Mouse (Mus musculus) macrophage (primary cell): Measurements from ENCODE around the gene Mthfd1l. TPM values are rescaled to one million over a fixed set of nuclear protein-coding genes. Genes with fewer than 3 reads are reported as not detected.
"Not testable (repeated sequence)": the region's sequence is repeated elsewhere in the genome, so short reads cannot be mapped to it uniquely, and the experiment has no call there.

ENCODE experiments used
- H3K27ac ChIP-seq: fragments of 350-480 bp; formaldehyde crosslinking; 2 replicates; pipeline ENCODE4 v1.9.0; 2021
- H3K36me3 ChIP-seq: fragments of 350-480 bp; formaldehyde crosslinking; 2 replicates; pipeline ENCODE4 v1.9.0; 2021; ENCODE audit errors: inconsistent target
- H3K4me3 ChIP-seq: fragments of 350-480 bp; formaldehyde crosslinking; 2 replicates; pipeline ENCODE4 v1.9.0; 2021; ENCODE audit errors: inconsistent target
- H3K79me2 ChIP-seq: fragments of 350-480 bp; formaldehyde crosslinking; 2 replicates; pipeline ENCODE4 v1.9.0; 2021; ENCODE audit errors: inconsistent target
- WGBS: methylation state at CpG from one replicate; pipeline ENCODE4 v1.1.7; 2026; ENCODE audit warnings: inconsistent platforms; ENCODE audit not compliant: missing documents; 5-methylcytosine and 5-hydroxymethylcytosine counted together
- polyA plus RNA-seq: library from polyadenylated mRNA; stranded (reverse); fragments of 250-400 nt; gene quantifications from 3 replicates; pipeline ENCODE4 v1.2.4, GENCODE M21; 2018; ENCODE audit warnings: inconsistent platforms

The Mthfd1l gene
- polyA plus RNA-seq, 1 experiment from 2014 or later: 2.9 TPM

DNA sequence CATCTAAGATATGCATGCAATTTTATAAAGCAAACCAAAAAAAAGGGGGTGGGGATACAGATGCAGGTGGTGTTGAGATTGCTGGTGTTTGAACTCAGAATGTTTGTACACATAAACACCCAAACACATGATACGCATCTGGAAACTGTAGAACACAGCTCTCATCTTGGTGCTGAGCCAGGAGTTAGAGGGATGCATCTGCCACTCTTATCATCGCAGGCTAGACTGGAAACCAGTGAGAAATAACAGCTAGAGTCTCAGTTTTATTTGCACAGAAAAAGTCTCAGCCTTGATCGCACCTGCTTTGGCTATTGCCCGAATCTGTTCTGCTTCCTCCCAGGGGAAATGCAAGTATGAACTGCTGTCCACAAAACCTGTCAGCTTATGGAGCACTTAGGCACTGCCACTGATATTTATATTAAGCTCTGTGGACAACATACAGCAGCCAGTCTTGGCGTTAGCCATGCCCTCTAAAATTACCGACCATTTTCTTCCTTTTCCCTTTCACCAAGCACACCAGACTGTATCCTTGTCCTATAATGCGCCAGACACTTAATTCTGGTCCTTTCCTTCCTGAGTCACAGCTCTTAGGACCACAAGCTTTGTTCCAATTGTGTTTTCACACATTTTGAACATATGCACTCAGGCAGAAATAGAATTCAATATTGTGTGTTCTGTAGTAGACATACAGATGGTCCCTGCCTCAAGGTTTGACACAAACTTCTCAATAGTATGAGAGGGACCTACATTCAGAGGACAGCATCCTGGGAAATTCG is 98.3 kb downstream of the Mthfd1l start:
- no peaks in the 10 kb centered on the region for H3K79me2 ChIP-seq
- no peak overlapping the region for H3K4me3 ChIP-seq
- H3K36me3 ChIP-seq: no peaks in the 10 kb centered on the region
- 89% methylated on average over 8 of the region's 8 CpGs for WGBS
- H3K27ac ChIP-seq: no peak overlapping the region

DNA sequence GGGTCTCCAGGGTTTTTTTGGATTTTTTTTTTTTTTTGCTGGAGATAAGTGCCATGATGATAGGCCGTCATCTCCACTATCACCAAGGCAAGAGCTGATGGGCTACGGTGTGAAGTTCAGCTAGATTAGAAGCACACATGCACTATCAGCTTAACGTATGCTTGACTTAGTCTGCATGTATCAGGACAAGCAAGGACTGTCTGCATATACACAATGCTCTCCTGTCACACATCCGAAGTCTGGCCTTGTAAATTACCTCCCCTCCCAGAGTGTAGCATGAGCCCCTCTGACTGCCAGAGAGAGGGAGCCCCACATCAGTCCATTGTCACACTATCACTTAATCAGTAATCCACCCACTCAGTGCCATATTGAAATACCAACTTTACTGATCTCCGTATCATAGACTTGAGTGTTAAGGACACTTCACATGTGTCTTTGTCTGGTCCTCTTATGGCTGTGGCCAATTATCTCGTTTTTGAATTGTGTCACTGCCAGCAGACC is 99.0 kb downstream of the Mthfd1l start:
- H3K79me2 ChIP-seq: no peaks in the 10 kb centered on the region
- H3K36me3 ChIP-seq: no peaks in the 10 kb centered on the region
- no peak overlapping the region for H3K4me3 ChIP-seq
- 89% methylated on average over 6 of the region's 6 CpGs for WGBS
- H3K27ac ChIP-seq: no peak overlapping the region

DNA sequence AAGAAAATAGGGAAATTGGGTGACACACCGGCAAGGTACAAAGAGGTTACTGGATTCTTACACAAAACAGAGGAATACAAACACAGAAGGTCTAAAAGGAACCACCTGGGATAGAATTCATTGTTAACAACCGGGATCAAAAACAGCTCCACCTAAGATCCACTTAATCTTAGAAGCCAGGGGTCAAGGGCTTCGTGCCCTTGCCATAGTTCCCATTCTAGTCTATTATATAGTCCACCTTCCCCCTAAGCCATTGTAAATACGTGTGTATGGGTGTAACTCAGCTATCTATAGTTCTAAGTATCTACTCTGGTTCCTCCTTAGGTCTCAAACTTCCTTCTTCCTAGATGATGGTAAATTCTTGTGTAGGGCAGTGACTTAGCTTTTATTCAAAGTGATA is 99.6 kb downstream of the Mthfd1l start:
- H3K27ac ChIP-seq, H3K79me2 ChIP-seq, H3K4me3 ChIP-seq, H3K36me3 ChIP-seq: not testable (repeated sequence)
- 73% methylated on average over 3 of the region's 4 CpGs for WGBS

DNA sequence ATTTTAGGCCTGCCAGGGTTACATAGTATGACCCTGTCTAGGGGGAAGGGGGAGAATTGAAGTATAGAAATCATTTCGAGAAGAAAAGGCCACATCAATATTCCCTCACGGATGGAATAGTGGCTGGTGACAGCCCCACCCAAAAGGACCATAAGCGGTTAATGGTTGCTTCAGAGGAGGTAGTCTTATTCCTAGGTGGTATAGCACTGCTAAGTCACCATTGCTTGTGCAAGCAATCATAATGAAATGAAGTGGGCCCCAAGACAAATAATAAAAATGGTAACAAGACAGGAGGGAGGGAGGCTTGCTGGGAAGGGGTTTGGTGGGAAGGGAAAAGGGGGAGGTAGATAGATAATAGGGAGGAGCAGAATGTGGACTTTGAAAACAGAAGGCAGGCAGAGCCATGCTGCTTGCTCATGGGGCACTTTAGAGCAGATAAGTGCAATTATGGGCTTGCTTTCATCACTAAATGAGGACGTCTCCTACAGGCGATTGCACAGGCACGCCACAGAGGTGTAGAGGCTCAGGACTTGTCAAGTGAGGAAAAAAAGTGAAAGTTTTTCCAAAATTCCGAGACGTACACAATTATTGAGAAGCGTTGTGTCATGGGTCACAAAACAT is 105.4 kb downstream of the Mthfd1l start:
- Histone ChIP-seq H3K4me3 (no peak overlapping the region), H3K27ac (peak overlapping the region; percentile 83; the same call in 1 of the 2 replicates), H3K36me3 (no peaks in the 10 kb centered on the region), H3K79me2 (no peaks in the 10 kb centered on the region)
- WGBS: 96% methylated on average over 9 of the region's 9 CpGs

DNA sequence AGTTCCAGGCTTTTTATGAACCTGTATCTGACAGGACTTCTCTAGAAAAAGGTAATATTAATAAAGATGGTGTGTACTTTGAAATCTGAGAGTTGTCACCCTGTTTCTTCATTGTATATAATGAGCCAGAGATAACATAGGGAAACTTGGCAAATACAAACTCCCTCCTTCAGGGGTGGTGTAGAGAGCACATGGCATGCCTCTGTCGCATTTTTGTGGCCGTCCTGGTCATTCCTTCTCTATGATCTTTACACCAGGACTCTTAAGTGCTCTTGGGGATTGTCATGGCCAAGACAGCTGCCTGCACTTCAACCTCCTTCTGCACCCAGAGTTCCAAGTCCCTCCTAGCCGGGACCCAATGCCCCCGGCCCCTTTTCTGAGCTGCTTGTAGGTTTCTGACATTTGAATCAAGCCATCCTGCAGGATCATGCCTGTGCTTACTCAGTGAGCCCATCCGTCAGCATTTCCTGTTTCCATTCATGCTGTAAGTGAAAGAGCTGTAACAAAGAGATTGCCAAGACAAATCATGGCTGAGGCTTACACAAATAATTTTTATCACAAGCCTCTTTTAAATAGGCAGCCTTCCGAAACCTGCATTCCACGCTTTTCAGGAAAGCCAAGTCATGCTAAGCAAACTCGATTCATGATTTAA is 106.2 kb downstream of the Mthfd1l start:
- Histone ChIP-seq H3K4me3 (no peak overlapping the region), H3K36me3 (no peaks in the 10 kb centered on the region), H3K79me2 (no peaks in the 10 kb centered on the region), H3K27ac (peak overlapping the region; percentile 83)
- WGBS: 38% methylated on average over 8 of the region's 8 CpGs

DNA sequence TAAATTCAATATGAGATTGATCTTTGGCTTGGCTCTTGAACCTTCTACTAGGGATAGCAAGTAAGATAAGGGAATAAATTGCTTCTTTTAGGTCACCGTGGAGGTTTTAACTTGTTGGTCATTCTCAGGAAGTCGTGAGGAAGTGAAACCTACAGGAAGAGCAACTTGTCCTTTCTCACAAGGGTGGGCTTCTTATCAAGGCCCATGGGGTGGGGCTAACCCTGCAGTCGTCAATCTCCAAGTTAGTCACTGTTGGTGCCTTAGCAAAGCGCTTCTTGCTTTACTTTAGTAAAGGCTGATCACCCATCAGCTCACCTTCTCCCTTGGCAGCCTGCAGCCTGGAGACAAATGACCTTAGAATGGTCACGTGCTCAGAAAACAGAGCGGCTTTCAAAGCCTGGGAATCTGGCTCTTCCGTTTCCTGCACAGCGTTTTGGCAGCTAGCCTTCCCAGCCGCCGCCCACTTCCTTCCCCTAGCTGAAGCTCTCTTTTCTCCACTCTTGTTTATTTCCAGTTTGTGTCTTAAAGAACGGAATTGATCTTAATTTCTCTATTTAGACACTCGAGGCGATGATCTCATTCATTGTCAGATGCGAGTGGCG is 106.8 kb downstream of the Mthfd1l start:
- WGBS: under 1% methylated on average over 15 of the region's 15 CpGs
- Histone ChIP-seq H3K36me3 (no peaks in the 10 kb centered on the region), H3K79me2 (no peaks in the 10 kb centered on the region), H3K27ac (peak overlapping the region; percentile 83), H3K4me3 (peak overlapping the region; percentile 8; the same call in 1 of the 2 replicates)

DNA sequence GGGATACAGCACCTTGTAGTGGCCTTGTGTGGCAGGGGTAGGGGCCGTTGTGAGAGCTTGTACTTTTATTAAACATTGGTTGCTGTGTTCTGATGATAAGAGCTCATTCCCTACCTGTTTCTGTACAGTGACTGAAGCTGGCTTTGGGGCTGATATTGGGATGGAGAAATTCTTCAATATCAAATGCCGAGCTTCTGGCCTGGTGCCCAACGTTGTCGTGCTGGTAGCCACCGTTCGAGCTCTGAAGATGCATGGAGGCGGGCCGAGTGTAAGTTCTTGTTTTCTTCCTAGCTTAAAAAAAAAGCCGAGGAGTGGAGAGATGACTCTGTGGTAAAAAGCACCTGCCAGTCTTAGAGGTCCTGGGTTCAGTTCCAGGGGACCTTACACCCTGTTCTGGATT is 110.7 kb downstream of the Mthfd1l start:
- Histone ChIP-seq H3K27ac (no peak overlapping the region), H3K36me3 (no peaks in the 10 kb centered on the region), H3K4me3 (no peak overlapping the region), H3K79me2 (no peaks in the 10 kb centered on the region)
- WGBS: 96% methylated on average over 9 of the region's 9 CpGs

DNA sequence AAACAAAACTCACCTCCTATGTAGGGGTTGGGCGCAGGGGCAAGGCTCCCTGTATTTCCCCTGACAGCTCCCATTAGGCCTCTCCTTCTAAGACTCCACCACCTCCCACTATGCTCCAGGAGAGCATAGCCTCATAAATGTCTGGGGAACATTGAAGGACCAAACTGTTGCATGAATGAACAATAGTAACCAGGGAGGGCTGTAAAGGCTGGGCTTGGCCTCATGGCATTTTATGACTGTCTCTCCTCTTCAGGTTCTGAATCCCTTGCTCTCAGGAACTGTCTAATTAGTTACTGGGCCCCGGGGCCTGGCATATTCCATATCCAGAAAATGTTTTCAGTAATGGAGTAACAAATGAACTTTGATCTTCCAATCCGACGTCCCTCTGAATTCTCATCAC is 112.0 kb downstream of the Mthfd1l start:
- no peaks in the 10 kb centered on the region for H3K36me3 ChIP-seq

DNA sequence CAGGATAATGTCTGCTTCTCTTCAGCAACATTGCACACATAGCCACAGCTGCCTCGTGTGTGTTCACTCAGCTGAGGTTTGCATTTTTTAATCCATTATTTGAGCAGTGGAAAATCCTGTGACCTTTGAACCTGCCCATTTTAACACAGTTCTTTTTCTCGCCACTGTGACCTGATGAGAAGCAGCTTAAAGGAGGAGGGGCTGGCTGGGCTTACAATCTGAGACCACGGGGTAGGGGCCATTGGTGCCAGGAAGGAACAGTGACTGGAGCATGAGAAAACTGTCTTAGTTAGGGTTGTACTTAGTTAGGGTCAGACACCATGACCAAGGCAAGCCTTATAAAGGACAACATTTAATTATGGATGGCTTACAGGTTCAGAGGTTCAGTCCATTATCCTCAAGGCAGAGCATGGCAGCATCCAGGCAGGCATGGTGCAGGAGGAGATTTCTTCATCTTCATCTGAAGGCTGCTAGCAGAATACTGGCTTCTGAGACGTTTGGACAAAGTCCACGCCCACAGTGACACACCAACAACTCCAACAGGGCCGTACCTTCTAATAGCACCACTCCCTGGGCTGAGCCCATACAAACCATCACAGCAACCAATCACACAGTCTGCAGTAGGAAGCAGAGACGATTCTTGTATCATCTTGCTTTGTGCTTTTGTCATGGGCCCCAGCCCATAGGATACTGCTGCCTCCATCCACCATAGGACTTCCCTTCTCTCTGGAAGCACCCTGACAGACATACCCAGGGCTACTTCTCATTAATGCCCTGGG is 112.6 kb downstream of the Mthfd1l start:
- Histone ChIP-seq H3K79me2 (no peaks in the 10 kb centered on the region), H3K4me3 (no peak overlapping the region), H3K36me3 (no peaks in the 10 kb centered on the region), H3K27ac (no peak overlapping the region)
- 87% methylated on average over 7 of the region's 7 CpGs for WGBS

More for the DNA sequence above, 112.0 kb downstream of the Mthfd1l start:
- no peaks in the 10 kb centered on the region for H3K79me2 ChIP-seq
- H3K27ac ChIP-seq: no peak overlapping the region
- 89% methylated on average over 4 of the region's 4 CpGs for WGBS
- H3K4me3 ChIP-seq: no peak overlapping the region

DNA sequence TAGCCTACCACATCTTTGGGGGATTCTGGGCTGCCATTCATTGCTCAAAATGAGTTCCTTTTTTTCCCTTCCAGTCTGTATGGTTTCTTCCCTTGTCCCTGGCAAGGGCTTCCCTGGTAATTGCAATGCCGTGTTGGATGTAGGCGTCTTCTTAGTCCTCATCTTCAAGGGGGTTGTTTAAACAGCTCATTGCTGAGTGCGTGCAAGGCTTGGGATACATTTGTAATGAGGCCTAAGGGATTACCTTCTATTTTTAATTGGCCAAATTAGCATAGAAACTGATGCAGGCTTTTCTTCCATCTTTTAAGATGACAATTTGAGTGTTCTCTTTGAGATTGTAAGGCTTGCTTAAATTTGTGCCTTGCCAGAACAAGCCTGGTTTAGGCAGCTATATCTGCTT is 114.6 kb downstream of the Mthfd1l start:
- WGBS: 98% methylated on average over 3 of the region's 3 CpGs
- Histone ChIP-seq H3K36me3 (no peaks in the 10 kb centered on the region), H3K79me2 (no peaks in the 10 kb centered on the region), H3K4me3 (no peak overlapping the region), H3K27ac (no peak overlapping the region)

DNA sequence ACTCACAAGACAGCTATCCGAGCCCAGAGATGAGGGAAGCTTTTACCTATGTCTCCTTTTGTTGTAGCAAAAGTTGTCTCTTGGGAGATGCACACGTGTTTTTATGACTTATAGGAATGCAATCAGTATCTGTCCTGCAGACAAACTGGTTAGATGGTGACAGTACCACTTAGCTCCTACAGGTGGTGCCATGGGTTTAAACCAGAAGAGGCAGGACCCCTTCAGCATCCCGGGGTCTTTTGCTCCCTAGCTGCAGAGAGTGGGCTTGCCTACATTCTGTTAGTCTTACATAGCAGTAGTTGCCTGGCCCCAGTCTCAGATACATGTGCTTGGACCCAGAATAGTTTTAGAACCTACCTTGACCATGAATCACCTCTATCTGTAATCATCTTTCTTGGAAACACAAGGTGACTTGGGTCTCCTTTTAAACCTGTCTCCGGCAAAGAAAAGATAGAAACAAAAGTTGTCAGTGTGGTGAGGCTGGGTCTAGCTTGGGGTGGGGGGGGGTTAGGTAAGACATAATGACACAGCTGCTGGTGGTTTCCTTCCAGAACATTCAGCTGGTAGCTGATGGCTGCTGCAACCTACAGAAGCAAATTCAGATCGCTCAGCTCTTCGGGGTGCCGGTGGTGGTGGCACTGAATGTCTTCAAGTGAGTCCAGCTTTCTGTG is 116.0 kb downstream of the Mthfd1l start:
- 88% methylated on average over 7 of the region's 7 CpGs for WGBS

DNA sequence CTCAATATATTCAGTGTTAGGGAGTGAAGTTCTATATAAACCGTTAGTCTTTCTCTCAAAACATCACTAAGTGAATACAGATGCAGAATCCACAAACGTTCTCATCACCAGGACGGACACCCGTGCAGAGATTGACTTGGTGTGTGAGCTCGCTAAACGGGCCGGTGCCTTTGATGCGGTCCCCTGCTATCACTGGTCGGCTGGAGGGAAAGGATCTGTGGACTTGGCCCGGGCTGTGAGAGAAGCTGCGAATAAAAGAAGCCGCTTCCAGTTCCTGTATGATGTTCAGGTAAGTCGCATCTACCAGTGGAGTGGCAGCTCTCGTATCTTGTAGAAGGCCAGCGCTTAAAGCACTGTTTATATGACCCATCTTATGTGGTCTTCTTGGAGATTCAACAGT is 117.0 kb downstream of the Mthfd1l start:
- Histone ChIP-seq H3K36me3 (no peaks in the 10 kb centered on the region), H3K79me2 (no peaks in the 10 kb centered on the region), H3K27ac (no peak overlapping the region), H3K4me3 (no peak overlapping the region)
- WGBS: 98% methylated on average over 15 of the region's 15 CpGs

More for the DNA sequence above, 116.0 kb downstream of the Mthfd1l start:
- no peak overlapping the region for H3K4me3 ChIP-seq
- no peaks in the 10 kb centered on the region for H3K36me3 ChIP-seq
- H3K27ac ChIP-seq: no peak overlapping the region
- no peaks in the 10 kb centered on the region for H3K79me2 ChIP-seq

DNA sequence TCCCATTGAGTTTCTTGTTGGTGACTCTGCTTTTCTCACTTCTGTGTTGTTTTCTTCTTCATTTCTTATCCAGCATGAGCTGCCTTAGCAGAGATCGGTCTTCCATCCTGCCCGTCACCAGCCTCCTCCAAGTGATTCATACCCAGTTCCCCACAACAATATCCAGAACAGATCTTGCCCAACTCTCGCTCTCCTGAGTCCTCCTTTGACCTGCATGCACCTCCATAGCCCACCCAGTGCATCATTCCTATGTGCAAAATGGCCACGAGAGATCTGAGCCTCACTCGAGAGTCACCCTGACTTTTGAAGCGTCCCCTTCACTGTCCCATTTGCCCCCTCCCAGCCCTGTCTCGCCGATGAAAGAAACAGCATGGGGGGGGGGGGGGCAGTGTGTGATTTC is 120.1 kb downstream of the Mthfd1l start:
- 92% methylated on average over 8 of the region's 8 CpGs for WGBS
- H3K4me3 ChIP-seq: no peak overlapping the region
- no peaks in the 10 kb centered on the region for H3K79me2 ChIP-seq
- H3K36me3 ChIP-seq: no peaks in the 10 kb centered on the region
- no peak overlapping the region for H3K27ac ChIP-seq
